Mouse (Mus musculus): ENCODE measurements at regions not wholly inside any gene's neighbourhood (a gene's known extent, or its start where the extent isn't known, plus 50 kb on each side); places are given as distances from the start of the nearest gene placed in this dataset.

GRCm38 (mm10) chr12:107833001-107833400 is 170.4 kb downstream of the Bcl11b start:
- no peak for DNase-seq (ENCODE audit: low spot score in 2 of 2)

GRCm38 (mm10) chr12:107834512-107834911 is 168.9 kb downstream of the Bcl11b start:
- no peak for DNase-seq (ENCODE audit: low spot score in 2 of 2)

GRCm38 (mm10) chr12:107837741-107838140 is 165.7 kb downstream of the Bcl11b start:
- DNase-seq (ENCODE audit: low spot score in 2 of 2), result no peak

- DNase-seq (ENCODE audit: low spot score in 2 of 2), result peak; percentile 9 to 16
Observed at GRCm38 (mm10) chr12:107844631-107845030, 158.8 kb downstream of the Bcl11b start.

- DNase-seq (ENCODE audit: low spot score in 2 of 2), result no peak
Observed at GRCm38 (mm10) chr12:107850591-107850990, 152.8 kb downstream of the Bcl11b start.

GRCm38 (mm10) chr12:107852921-107853320 is 150.5 kb downstream of the Bcl11b start:
- DNase-seq (ENCODE audit: low spot score in 2 of 2), result no peak

- DNase-seq (ENCODE audit: low spot score in 2 of 2), result no peak
Observed at GRCm38 (mm10) chr12:107855547-107855946, 147.9 kb downstream of the Bcl11b start.

- DNase-seq (ENCODE audit: low spot score in 2 of 2), result no peak
Observed at GRCm38 (mm10) chr12:107856421-107857043, 146.9 kb downstream of the Bcl11b start.

GRCm38 (mm10) chr12:107858536-107859280 is 144.7 kb downstream of the Bcl11b start:
- DNase-seq (ENCODE audit: low spot score in 2 of 2), result no peak

GRCm38 (mm10) chr12:107859750-107860149 is 143.7 kb downstream of the Bcl11b start:
- no peak for DNase-seq (ENCODE audit: low spot score in 2 of 2)

- no peak for DNase-seq (ENCODE audit: low spot score in 2 of 2)
Observed at GRCm38 (mm10) chr12:107860358-107860757, 143.0 kb downstream of the Bcl11b start.
